Mouse (Mus musculus) cortical plate, adult 2 months (tissue): ENCODE measurements around the gene Eif4g1.
A peak's percentile ranks its signal among the peaks of the same experiment; 100 is the strongest.

Experiments
- CTCF ChIP-seq: fragments of 200-500 bp; IDR thresholded peaks from 2 replicates; pipeline ENCODE4 v1.5.1; 2011; ENCODE audit warnings: mild to moderate bottlenecking, control low read depth, low read length; ENCODE audit not compliant: insufficient read depth; ENCODE audit errors: extremely low read depth
- POLR2A ChIP-seq: fragments of 200-500 bp; IDR thresholded peaks from 2 replicates; pipeline ENCODE4 v1.6.1; 2011; ENCODE audit warnings: mild to moderate bottlenecking, low read length, control low read depth; ENCODE audit not compliant: insufficient read depth; ENCODE audit errors: extremely low read depth

DNA sequence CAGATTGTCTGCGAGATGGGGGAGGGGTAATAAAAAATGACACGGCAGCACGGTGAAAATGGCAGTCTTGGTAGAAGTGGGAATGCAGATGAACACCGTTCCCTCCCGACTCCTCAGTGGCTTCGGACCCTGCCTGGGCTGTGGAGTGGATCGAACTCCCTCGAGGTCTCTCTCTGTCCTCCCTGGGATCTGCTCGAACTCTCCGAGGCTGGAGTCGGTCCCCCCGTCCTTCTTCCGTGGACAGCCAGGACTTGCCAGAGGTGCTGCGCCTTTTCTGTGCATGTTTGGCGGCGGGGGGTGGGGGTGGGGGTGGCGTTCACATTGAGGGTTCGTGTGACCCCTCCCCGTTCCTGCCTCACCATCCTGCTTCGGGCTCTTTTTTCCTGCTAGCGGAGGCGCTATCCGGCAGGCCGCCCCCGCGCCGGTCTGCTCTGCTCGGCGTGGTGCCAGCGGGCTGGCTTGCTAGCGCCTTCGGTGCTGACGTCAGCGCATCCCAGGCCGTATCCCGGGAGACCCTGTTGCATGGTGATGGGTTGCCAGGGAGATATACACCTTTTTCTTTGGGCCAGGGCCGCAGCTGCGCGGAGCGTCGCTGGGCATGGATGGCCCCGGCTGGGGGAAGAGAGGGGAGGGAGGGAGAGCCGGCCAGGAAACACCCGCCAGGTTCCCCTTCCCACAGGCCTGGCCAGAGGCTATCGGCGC, 27.7 kb downstream of the Eif4g1 start:
- TF ChIP-seq CTCF (no peak), POLR2A (0 out of 2 replicates have a peak, but pooled peaks have one; percentile 19)
